ENCODE assay signal across 8 mouse cellular contexts in the genomic region with DNA sequence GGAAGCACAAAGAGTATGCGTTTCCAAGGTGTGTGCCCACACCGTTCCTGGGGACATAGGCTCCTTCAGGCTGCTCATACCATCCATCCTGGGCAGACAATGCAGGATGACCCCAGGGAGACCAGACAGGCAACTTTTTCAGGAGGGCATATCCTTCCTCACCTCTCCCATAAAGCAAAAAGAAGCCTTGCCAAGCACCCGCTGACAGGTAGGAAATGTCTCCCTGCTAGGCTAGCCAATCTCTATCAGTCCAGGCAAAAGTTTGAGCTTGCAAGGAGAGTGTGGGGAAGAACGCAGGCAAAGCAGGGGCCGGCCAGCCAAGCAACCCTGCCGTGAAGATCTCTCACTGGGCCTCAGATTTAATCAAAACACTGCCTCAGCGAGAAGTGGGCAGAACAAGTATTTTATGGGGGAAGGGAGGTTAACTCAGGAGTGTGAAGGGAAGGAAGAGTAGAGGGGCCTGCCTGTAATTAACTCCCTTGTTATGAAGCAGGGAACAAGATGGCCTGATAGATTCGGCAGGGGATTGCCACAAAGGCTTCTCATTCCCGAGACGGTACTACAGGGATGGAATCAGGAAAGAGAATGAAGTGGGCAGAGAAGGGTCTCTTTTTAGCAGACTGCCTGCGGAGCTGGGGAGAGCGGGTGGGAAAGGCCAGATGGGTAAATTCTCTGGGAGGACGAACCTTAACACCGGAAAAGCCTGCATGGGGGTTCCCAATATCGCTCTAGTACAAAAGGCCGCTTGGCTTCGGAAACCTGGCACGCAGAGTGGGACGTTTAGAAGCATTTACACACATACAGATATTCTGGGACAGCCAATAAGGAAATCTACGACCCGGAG. TPM values are rescaled to one million over a fixed set of nuclear protein-coding genes. Genes with fewer than 3 reads are reported as not detected.
DNase-seq lines count a peak whose midpoint lies in the region; ATAC-seq and TF ChIP-seq lines count a peak whose summit lies in the region.

No protein-coding gene starts in this region.

- peak overlapping the region; percentile 91 for H3K9ac ChIP-seq in heart, embryonic 16.5 days (ENCODE audit: low read length)
- peak overlapping the region; percentile 80 for H3K9ac ChIP-seq in limb, embryonic 14.5 days (ENCODE audit: low read depth, low read length, severe bottlenecking)
- H3K9ac ChIP-seq in stomach, embryonic 14.5 days (replicated peaks; ENCODE audit: low read depth, low read length): peak overlapping the region; percentile 75

- H3K27ac ChIP-seq in testis, adult 2 months (ENCODE audit: control insufficient read depth, insufficient read depth, low read depth, low read length): no peak overlapping the region
- H3K27ac ChIP-seq in heart, embryonic 16.5 days (ENCODE audit: low read length): peak overlapping the region; percentile 94
- H3K27ac ChIP-seq in limb, embryonic 14.5 days (replicated peaks; ENCODE audit: low read depth, low read length): no peak overlapping the region
- no peak overlapping the region for H3K27ac ChIP-seq in stomach, embryonic 14.5 days (ENCODE audit: low read length)

- DNase-seq in testis, postnatal 10 days (ENCODE audit: low spot score): no peak
- DNase-seq in limb, embryonic 14.5 days (ENCODE audit: low spot score): no peak
- no peak for DNase-seq in cerebellum, postnatal 10 days
- DNase-seq in embryo, embryonic 10 days (ENCODE audit: low spot score): no peak

- TF ChIP-seq POLR2A in testis, adult 2 months (IDR thresholded peaks at IDR 0.05; ENCODE audit: control insufficient read depth, low read depth, low read length): no peak
- TF ChIP-seq POLR2A in limb, embryonic 14.5 days (IDR thresholded peaks at IDR 0.05; ENCODE audit: borderline replicate concordance, extremely low read depth, insufficient read depth, insufficient read length): no peak

- peak overlapping the region; percentile 74 for H3K4me3 ChIP-seq in testis, adult 2 months (ENCODE audit: control insufficient read depth, low read depth, low read length)
- H3K4me3 ChIP-seq in heart, embryonic 16.5 days (ENCODE audit: low read length): peak overlapping the region; percentile 86
- H3K4me3 ChIP-seq in limb, embryonic 14.5 days (replicated peaks; ENCODE audit: low read length): peak overlapping the region; percentile 72
- H3K4me3 ChIP-seq in stomach, embryonic 14.5 days (ENCODE audit: low read depth, low read length): peak overlapping the region; percentile 84

- peak overlapping the region; percentile 90 for H3K4me2 ChIP-seq in heart, embryonic 16.5 days (ENCODE audit: low read depth, low read length)
- peak overlapping the region; percentile 96 for H3K4me2 ChIP-seq in limb, embryonic 14.5 days (replicated peaks; ENCODE audit: low read depth, low read length, severe bottlenecking)
- H3K4me2 ChIP-seq in stomach, embryonic 14.5 days (replicated peaks; ENCODE audit: low read depth, low read length): peak overlapping the region; percentile 97

- H3K36me3 ChIP-seq in testis, adult 2 months (ENCODE audit: control insufficient read depth, insufficient read depth, low read length): no peaks in the 10 kb centered on the region
- no peaks in the 10 kb centered on the region for H3K36me3 ChIP-seq in heart, embryonic 16.5 days (ENCODE audit: control insufficient read depth, insufficient read depth)
- H3K36me3 ChIP-seq in limb, embryonic 14.5 days (ENCODE audit: control insufficient read depth, insufficient read depth, low read length): peaks cover 6% of the 10 kb centered on the region; the same call in 1 of the 2 replicates
- H3K36me3 ChIP-seq in stomach, embryonic 14.5 days (ENCODE audit: control insufficient read depth, insufficient read depth, low read length): no peaks in the 10 kb centered on the region

- no peaks in the 10 kb centered on the region; the same call in 1 of the 2 replicates for H3K27me3 ChIP-seq in testis, adult 2 months (ENCODE audit: control insufficient read depth, insufficient read depth, low read length)
- H3K27me3 ChIP-seq in heart, embryonic 16.5 days (ENCODE audit: control insufficient read depth, insufficient read depth, low read length): no peaks in the 10 kb centered on the region
- no peaks in the 10 kb centered on the region for H3K27me3 ChIP-seq in limb, embryonic 14.5 days (ENCODE audit: control insufficient read depth, insufficient read depth, low read length)
- H3K27me3 ChIP-seq in stomach, embryonic 14.5 days (ENCODE audit: control insufficient read depth, insufficient read depth, low read length): no peaks in the 10 kb centered on the region

- WGBS in heart, embryonic 16.5 days: 6% methylated on average over 21 of the region's 21 CpGs
- 3% methylated on average over 21 of the region's 21 CpGs for WGBS in limb, embryonic 14.5 days
- WGBS in stomach, embryonic 14.5 days: 5% methylated on average over 21 of the region's 21 CpGs

- H3K9me3 ChIP-seq in heart, embryonic 16.5 days (replicated peaks; ENCODE audit: control insufficient read depth, low read length): no peaks in the 10 kb centered on the region
- no peaks in the 10 kb centered on the region for H3K9me3 ChIP-seq in limb, embryonic 14.5 days (ENCODE audit: control insufficient read depth, low read length)
- H3K9me3 ChIP-seq in stomach, embryonic 14.5 days (ENCODE audit: control insufficient read depth, low read depth, low read length): no peaks in the 10 kb centered on the region

- peaks cover 31% of the 10 kb centered on the region for H3K4me1 ChIP-seq in testis, adult 2 months (ENCODE audit: control insufficient read depth, insufficient read depth, low read length)
- H3K4me1 ChIP-seq in heart, embryonic 16.5 days (ENCODE audit: control insufficient read depth, insufficient read depth, low read length): peaks cover 30% of the 10 kb centered on the region
- peaks cover 47% of the 10 kb centered on the region for H3K4me1 ChIP-seq in limb, embryonic 14.5 days (ENCODE audit: control insufficient read depth, insufficient read depth, low read length)
- H3K4me1 ChIP-seq in stomach, embryonic 14.5 days (ENCODE audit: control insufficient read depth, insufficient read depth, low read length): peaks cover 33% of the 10 kb centered on the region

- no peak for TF ChIP-seq CTCF in testis, adult 2 months (IDR thresholded peaks at IDR 0.05; ENCODE audit: control insufficient read depth, insufficient read depth, insufficient replicate concordance, low read depth, low read length)

- ATAC-seq in heart, embryonic 16.5 days (replicated peaks; ENCODE audit: extremely low read depth, insufficient read depth, low FRiP score): no peak
- no peak for ATAC-seq in limb, embryonic 14.5 days (ENCODE audit: low FRiP score, low read depth)
- ATAC-seq in stomach, embryonic 14.5 days (ENCODE audit: insufficient number of reproducible peaks, insufficient read depth, low FRiP score, low read depth): no peak
- ATAC-seq in inflammation-experienced regulatory T-cells, adult 6 months: no peak

RNA-seq across cellular contexts. Expression of gene Shb, which starts 3.7 kb away (rescaled TPM):
- polyA plus RNA-seq in testis, adult 2 months (2012; rRNA removed): 7.3 and 8.7 TPM in 2 replicates
- 7.6 and 9.2 TPM in 2 replicates for polyA plus RNA-seq in heart, embryonic 16.5 days (2015; fragmentation: Nextera tagmentation; extraction: Ambion mirVana)
- 19.0 and 20.9 TPM in 2 replicates for polyA plus RNA-seq in limb, embryonic 14.5 days (2012; rRNA removed)
- 9.2 and 10.6 TPM in 2 replicates for polyA plus RNA-seq in limb, embryonic 14.5 days (2014; fragmentation: Nextera tagmentation; extraction: Ambion mirVana)
- polyA plus RNA-seq in stomach, embryonic 14.5 days (2014; fragmentation: Nextera tagmentation; extraction: Ambion mirVana): 4.4 and 5.2 TPM in 2 replicates
- under 1 TPM in 1 of 3 experiments, not detected in 2; 0.23 TPM for polyA plus RNA-seq in inflammation-experienced regulatory T-cells, adult 6 months (2017; shearing (Covaris generic))
